Mouse (Mus musculus): ENCODE results near the gene Tor4a. TPM values are rescaled to one million over a fixed set of nuclear protein-coding genes. Genes with fewer than 3 reads are reported as not detected.

The Tor4a gene
- polyA plus RNA-seq, 1 experiment from 2014 or later = 6.5 TPM

- no peak overlapping the region for H3K9ac ChIP-seq (ENCODE audit: low read depth, low read length)
- H3K4me1 ChIP-seq (ENCODE audit: control insufficient read depth, low read depth, low read length) = peaks cover 19% of the 10 kb centered on the region
These were observed 40.8 kb upstream of the Tor4a start for GRCm38 (mm10) chr2:25237522-25237921.

GRCm38 (mm10) chr2:25236614-25237013 lies 39.9 kb upstream of the Tor4a start, which contains the start of gene Rnf224:
Gene Rnf224 (minus strand): TSS chr2:25236787.
- Histone ChIP-seq H3K4me2 (ENCODE audit: low read depth, low read length) (no peak within 1 kb of the TSS), H3K9ac (ENCODE audit: low read depth, low read length) (no peak within 1 kb of the TSS), H3K27me3 (ENCODE audit: control insufficient read depth, insufficient read depth, low read depth, low read length) (peaks cover 11% of the 10 kb centered on the region), H3K4me3 (ENCODE audit: low read depth, low read length) (no peak within 1 kb of the TSS), H3K4me1 (ENCODE audit: control insufficient read depth, low read depth, low read length) (peaks cover 10% of the 10 kb centered on the region), H3K27ac (ENCODE audit: low read length) (no peak within 1 kb of the TSS), H3K36me3 (ENCODE audit: control insufficient read depth, insufficient read depth) (no peaks in the 10 kb centered on the region), H3K9me3 (replicated peaks; ENCODE audit: control insufficient read depth, low read length) (no peaks in the 10 kb centered on the region)
- 35% methylated on average over 8 of the region's 8 CpGs for WGBS (ENCODE audit: insufficient replicate concordance)
- no peak for ATAC-seq (ENCODE audit: low read depth)

More at GRCm38 (mm10) chr2:25237522-25237921, 40.8 kb upstream of the Tor4a start:
- Histone ChIP-seq H3K4me2 (ENCODE audit: low read depth, low read length) (no peak overlapping the region), H3K27ac (ENCODE audit: low read length) (no peak overlapping the region), H3K36me3 (ENCODE audit: control insufficient read depth, insufficient read depth) (no peaks in the 10 kb centered on the region), H3K9me3 (replicated peaks; ENCODE audit: control insufficient read depth, low read length) (no peaks in the 10 kb centered on the region), H3K27me3 (ENCODE audit: control insufficient read depth, insufficient read depth, low read depth, low read length) (peaks cover 20% of the 10 kb centered on the region), H3K4me3 (ENCODE audit: low read depth, low read length) (no peak overlapping the region)
- 40% methylated on average over 4 of the region's 4 CpGs for WGBS (ENCODE audit: insufficient replicate concordance)
- ATAC-seq (ENCODE audit: low read depth) = no peak

DNA sequence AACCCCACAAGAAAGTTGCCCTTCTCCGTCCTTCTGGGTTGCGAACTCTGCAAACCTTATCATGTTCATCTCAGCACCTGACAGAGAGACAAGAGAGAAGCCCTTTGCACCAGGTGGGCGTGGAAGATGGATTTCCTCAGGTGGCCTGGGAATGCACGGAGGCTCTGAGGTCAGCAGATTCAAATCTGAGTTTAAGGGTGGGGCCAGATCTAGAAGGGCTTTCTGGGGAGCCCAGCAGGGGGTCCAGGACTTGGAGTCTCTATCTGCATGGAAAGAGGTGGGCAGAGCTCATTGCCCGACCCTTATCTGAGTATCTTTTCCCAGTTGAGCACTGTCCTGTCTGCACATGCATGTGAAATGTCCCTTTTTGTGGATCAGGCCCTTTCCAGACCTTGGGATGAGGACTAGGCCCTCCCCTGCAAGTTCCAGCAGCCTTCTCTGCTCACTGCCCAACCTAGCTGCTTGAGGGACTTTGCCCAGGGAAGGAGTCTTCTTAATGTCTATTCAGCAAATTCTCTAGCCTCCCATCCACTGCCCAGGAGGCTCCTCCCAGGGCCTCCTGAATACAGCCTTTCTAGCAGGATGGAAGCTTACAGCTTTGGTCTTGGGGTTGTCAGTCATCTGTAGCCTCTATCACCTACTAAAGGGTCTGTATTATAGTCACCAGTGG lies 38.0 kb upstream of the Tor4a start:
- Histone ChIP-seq H3K27ac (ENCODE audit: low read length) (no peak overlapping the region), H3K9ac (ENCODE audit: low read depth, low read length) (no peak overlapping the region), H3K36me3 (ENCODE audit: control insufficient read depth, insufficient read depth) (no peaks in the 10 kb centered on the region), H3K4me1 (ENCODE audit: control insufficient read depth, low read depth, low read length) (no peaks in the 10 kb centered on the region), H3K4me3 (ENCODE audit: low read depth, low read length) (no peak overlapping the region), H3K27me3 (ENCODE audit: control insufficient read depth, insufficient read depth, low read depth, low read length) (no peaks in the 10 kb centered on the region; the same call in 1 of the 2 replicates), H3K4me2 (ENCODE audit: low read depth, low read length) (no peak overlapping the region), H3K9me3 (replicated peaks; ENCODE audit: control insufficient read depth, low read length) (no peaks in the 10 kb centered on the region)
- no peak for ATAC-seq (ENCODE audit: low read depth)
- WGBS (ENCODE audit: insufficient replicate concordance) = 38% methylated on average over 5 of the region's 5 CpGs

- Histone ChIP-seq H3K36me3 (ENCODE audit: control insufficient read depth, insufficient read depth) (no peaks in the 10 kb centered on the region), H3K4me2 (ENCODE audit: low read depth, low read length) (no peak within 1 kb of the TSS), H3K9ac (ENCODE audit: low read depth, low read length) (no peak within 1 kb of the TSS), H3K4me1 (ENCODE audit: control insufficient read depth, low read depth, low read length) (peaks cover under 1% of the 10 kb centered on the region; the same call in 1 of the 2 replicates), H3K4me3 (ENCODE audit: low read depth, low read length) (no peak within 1 kb of the TSS), H3K27me3 (ENCODE audit: control insufficient read depth, insufficient read depth, low read depth, low read length) (no peaks in the 10 kb centered on the region; the same call in 1 of the 2 replicates), H3K27ac (ENCODE audit: low read length) (no peak within 1 kb of the TSS), H3K9me3 (replicated peaks; ENCODE audit: control insufficient read depth, low read length) (no peaks in the 10 kb centered on the region)
- WGBS (ENCODE audit: insufficient replicate concordance) = 63% methylated on average over 3 of the region's 3 CpGs
- no peak for ATAC-seq (ENCODE audit: low read depth)
These were observed 37.4 kb upstream of the Tor4a start, which contains the start of gene Slc34a3 for GRCm38 (mm10) chr2:25234050-25234449. Gene Slc34a3 (minus strand): TSS chr2:25234364.

GRCm38 (mm10) chr2:25233421-25233820 lies 36.7 kb upstream of the Tor4a start:
- Histone ChIP-seq H3K4me1 (ENCODE audit: control insufficient read depth, low read depth, low read length) (peaks cover 6% of the 10 kb centered on the region), H3K4me3 (ENCODE audit: low read depth, low read length) (no peak overlapping the region), H3K27me3 (ENCODE audit: control insufficient read depth, insufficient read depth, low read depth, low read length) (no peaks in the 10 kb centered on the region; the same call in 1 of the 2 replicates), H3K9me3 (replicated peaks; ENCODE audit: control insufficient read depth, low read length) (no peaks in the 10 kb centered on the region), H3K4me2 (ENCODE audit: low read depth, low read length) (no peak overlapping the region), H3K36me3 (ENCODE audit: control insufficient read depth, insufficient read depth) (no peaks in the 10 kb centered on the region), H3K27ac (ENCODE audit: low read length) (no peak overlapping the region), H3K9ac (ENCODE audit: low read depth, low read length) (no peak overlapping the region)
- 7% methylated on average over 4 of the region's 4 CpGs for WGBS (ENCODE audit: insufficient replicate concordance)
- no peak for ATAC-seq (ENCODE audit: low read depth)

DNA sequence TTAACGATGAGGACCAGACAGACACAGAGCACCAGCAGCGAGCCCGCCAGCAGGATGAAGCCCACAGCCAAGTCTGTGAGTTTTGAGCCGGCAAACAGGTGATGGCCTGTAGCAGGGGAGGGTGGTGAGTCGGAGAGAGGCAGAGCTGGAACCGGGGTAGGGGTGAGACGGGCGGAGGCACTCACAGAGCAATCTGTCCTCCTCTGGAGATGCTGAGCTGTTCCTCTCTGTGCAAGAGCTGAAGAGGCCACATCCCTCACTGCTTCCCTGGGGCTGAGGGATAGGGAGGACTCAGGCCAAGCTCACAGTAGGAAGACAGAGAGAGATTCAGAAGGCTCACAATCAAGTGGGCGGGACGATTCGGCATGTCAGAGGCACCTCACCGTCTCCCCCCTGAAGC lies 34.4 kb upstream of the Tor4a start:
- Histone ChIP-seq H3K27ac (ENCODE audit: low read length) (no peak overlapping the region), H3K9me3 (replicated peaks; ENCODE audit: control insufficient read depth, low read length) (no peaks in the 10 kb centered on the region), H3K36me3 (ENCODE audit: control insufficient read depth, insufficient read depth) (no peaks in the 10 kb centered on the region), H3K4me2 (ENCODE audit: low read depth, low read length) (no peak overlapping the region), H3K9ac (ENCODE audit: low read depth, low read length) (no peak overlapping the region), H3K27me3 (ENCODE audit: control insufficient read depth, insufficient read depth, low read depth, low read length) (no peaks in the 10 kb centered on the region; the same call in 1 of the 2 replicates), H3K4me3 (ENCODE audit: low read depth, low read length) (no peak overlapping the region), H3K4me1 (ENCODE audit: control insufficient read depth, low read depth, low read length) (peaks cover 10% of the 10 kb centered on the region)
- ATAC-seq (ENCODE audit: low read depth) = no peak
- 63% methylated on average over 12 of the region's 12 CpGs for WGBS (ENCODE audit: insufficient replicate concordance)

- H3K4me3 ChIP-seq (ENCODE audit: low read depth, low read length) = no peak overlapping the region
- H3K4me1 ChIP-seq (ENCODE audit: control insufficient read depth, low read depth, low read length) = peaks cover 14% of the 10 kb centered on the region
- H3K27me3 ChIP-seq (ENCODE audit: control insufficient read depth, insufficient read depth, low read depth, low read length) = no peaks in the 10 kb centered on the region; the same call in 1 of the 2 replicates
- H3K4me2 ChIP-seq (ENCODE audit: low read depth, low read length) = no peak overlapping the region
- 78% methylated on average over 7 of the region's 7 CpGs for WGBS (ENCODE audit: insufficient replicate concordance)
- H3K36me3 ChIP-seq (ENCODE audit: control insufficient read depth, insufficient read depth) = no peaks in the 10 kb centered on the region
- H3K9ac ChIP-seq (ENCODE audit: low read depth, low read length) = no peak overlapping the region
- no peaks in the 10 kb centered on the region for H3K9me3 ChIP-seq (replicated peaks; ENCODE audit: control insufficient read depth, low read length)
- H3K27ac ChIP-seq (ENCODE audit: low read length) = no peak overlapping the region
- ATAC-seq (ENCODE audit: low read depth) = no peak
These were observed 33.9 kb upstream of the Tor4a start for GRCm38 (mm10) chr2:25230581-25230980.

DNA sequence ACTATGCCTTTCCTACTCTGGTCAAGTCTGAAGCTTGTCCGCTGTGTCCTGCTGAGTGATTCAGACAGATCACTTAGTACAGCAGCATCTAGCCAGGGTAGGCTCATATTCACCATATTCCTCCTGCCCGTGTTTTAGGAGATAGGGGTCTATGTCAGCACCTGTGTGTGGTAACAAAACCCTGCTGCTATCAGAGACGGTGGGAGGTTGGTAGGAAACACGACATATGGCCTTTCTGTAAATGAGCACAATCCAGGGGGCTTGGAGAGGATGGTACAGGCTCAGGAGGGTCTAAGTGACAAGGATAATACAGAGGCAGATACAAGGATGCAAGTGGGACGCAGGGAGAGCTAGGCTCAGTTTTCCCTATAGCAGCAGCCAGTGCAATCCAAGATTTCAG lies 32.9 kb upstream of the Tor4a start:
- no peaks in the 10 kb centered on the region for H3K36me3 ChIP-seq (ENCODE audit: control insufficient read depth, insufficient read depth)
- H3K9ac ChIP-seq (ENCODE audit: low read depth, low read length) = no peak overlapping the region
- ATAC-seq (ENCODE audit: low read depth) = no peak
- H3K27me3 ChIP-seq (ENCODE audit: control insufficient read depth, insufficient read depth, low read depth, low read length) = no peaks in the 10 kb centered on the region; the same call in 1 of the 2 replicates
- no peaks in the 10 kb centered on the region for H3K9me3 ChIP-seq (replicated peaks; ENCODE audit: control insufficient read depth, low read length)
- no peak overlapping the region for H3K4me3 ChIP-seq (ENCODE audit: low read depth, low read length)
- peaks cover 17% of the 10 kb centered on the region for H3K4me1 ChIP-seq (ENCODE audit: control insufficient read depth, low read depth, low read length)
- H3K4me2 ChIP-seq (ENCODE audit: low read depth, low read length) = no peak overlapping the region
- H3K27ac ChIP-seq (ENCODE audit: low read length) = no peak overlapping the region
- 64% methylated on average over 5 of the region's 5 CpGs for WGBS (ENCODE audit: insufficient replicate concordance)

DNA sequence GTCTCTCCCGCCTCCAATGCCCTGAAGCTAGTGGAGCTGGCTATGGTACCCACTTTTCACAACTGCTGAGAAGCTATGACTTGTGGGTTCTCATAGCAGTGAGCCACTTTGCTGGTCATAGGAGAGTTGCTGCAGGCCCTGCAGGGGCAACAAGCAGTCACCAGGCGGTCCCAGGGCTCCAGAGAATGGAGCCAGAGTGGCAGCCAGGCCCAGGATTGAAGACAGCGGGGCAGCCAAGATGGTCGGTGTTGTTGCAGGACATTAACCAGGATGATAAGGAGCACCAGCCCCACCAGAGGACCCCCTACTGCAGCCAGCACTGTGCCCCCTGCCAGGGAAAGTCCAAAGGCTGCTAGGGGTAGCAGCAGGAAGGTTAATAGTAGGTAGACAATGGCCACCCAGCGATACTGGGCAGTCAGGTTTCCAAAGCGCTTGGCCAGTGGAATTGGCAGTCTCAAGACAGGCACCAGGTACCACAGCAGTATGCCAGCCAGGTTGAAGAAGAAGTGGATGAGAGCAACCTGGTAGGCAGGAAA lies 32.4 kb upstream of the Tor4a start:
- no peaks in the 10 kb centered on the region; the same call in 1 of the 2 replicates for H3K27me3 ChIP-seq (ENCODE audit: control insufficient read depth, insufficient read depth, low read depth, low read length)
- H3K36me3 ChIP-seq (ENCODE audit: control insufficient read depth, insufficient read depth) = no peaks in the 10 kb centered on the region
- peak overlapping the region; percentile 54 for H3K4me3 ChIP-seq (ENCODE audit: low read depth, low read length)
- no peak overlapping the region for H3K27ac ChIP-seq (ENCODE audit: low read length)
- no peak for ATAC-seq (ENCODE audit: low read depth)
- WGBS (ENCODE audit: insufficient replicate concordance) = 67% methylated on average over 6 of the region's 6 CpGs
- peak overlapping the region; percentile 37; the same call in 1 of the 2 replicates for H3K9ac ChIP-seq (ENCODE audit: low read depth, low read length)
- peaks cover 17% of the 10 kb centered on the region for H3K4me1 ChIP-seq (ENCODE audit: control insufficient read depth, low read depth, low read length)
- H3K4me2 ChIP-seq (ENCODE audit: low read depth, low read length) = peak overlapping the region; percentile 77
- no peaks in the 10 kb centered on the region for H3K9me3 ChIP-seq (replicated peaks; ENCODE audit: control insufficient read depth, low read length)
